Mouse (Mus musculus) stomach, embryonic 16.5 days (tissue): Measurements from ENCODE around the gene Rfx1. TPM values are rescaled to one million over a fixed set of nuclear protein-coding genes. Genes with fewer than 3 reads are reported as not detected.

Experiments
- ATAC-seq: fragments of 200-750 bp; cut with Nextera tagmentation; 2 replicates; pipeline ENCODE4 v1.8.0; 2017; ENCODE audit warnings: moderate number of reproducible peaks, moderate TSS enrichment; ENCODE audit not compliant: insufficient read depth, low FRiP score
- H3K27ac ChIP-seq: fragments of 300-500 bp; sonication (generic); 2 replicates; pipeline ENCODE4 v1.5.1; 2014; ENCODE audit warnings: low read length
- H3K27me3 ChIP-seq: fragments of 300-500 bp; sonication (generic); 2 replicates; pipeline ENCODE4 v1.6.1; 2014; ENCODE audit warnings: low read length, control low read depth, mixed read lengths; ENCODE audit not compliant: control insufficient read depth, insufficient read depth
- H3K36me3 ChIP-seq: fragments of 300-500 bp; sonication (generic); 2 replicates; pipeline ENCODE4 v1.6.1; 2014; ENCODE audit warnings: low read length; ENCODE audit not compliant: control insufficient read depth, insufficient read depth
- H3K4me1 ChIP-seq: fragments of 300-500 bp; sonication (generic); 2 replicates; pipeline ENCODE4 v1.6.1; 2014; ENCODE audit warnings: low read length, control low read depth, mixed read lengths; ENCODE audit not compliant: control insufficient read depth, insufficient read depth
- H3K4me2 ChIP-seq: fragments of 300-500 bp; sonication (generic); 2 replicates; pipeline ENCODE4 v1.6.1; 2014; ENCODE audit warnings: low read depth, low read length, mixed read lengths
- H3K4me3 ChIP-seq: fragments of 300-500 bp; sonication (generic); replicated peaks from 2 replicates; pipeline ENCODE4 v1.5.1; 2014; ENCODE audit warnings: mild to moderate bottlenecking, low read length
- H3K9ac ChIP-seq: fragments of 300-500 bp; sonication (generic); 2 replicates; pipeline ENCODE4 v1.6.1; 2014; ENCODE audit warnings: low read length
- H3K9me3 ChIP-seq: fragments of 300-500 bp; sonication (generic); replicated peaks from 2 replicates; pipeline ENCODE4 v1.6.1; 2016; ENCODE audit warnings: low read length, control low read depth; ENCODE audit not compliant: control insufficient read depth
- WGBS: fragments of 180-500 bp; shearing (Covaris S2); extraction: QIAGEN DNeasy Blood & Tissue Kit; methylation state at CpG from one replicate; pipeline ENCODE4 v1.1.7; 2014; 5-methylcytosine and 5-hydroxymethylcytosine counted together
- polyA plus RNA-seq: library from polyadenylated mRNA; unstranded; fragments of >200 nt; fragmentation: Nextera tagmentation; extraction: Ambion mirVana; gene quantifications from 2 replicates; pipeline ENCODE4 v1.2.1, GENCODE M21; 2015

The Rfx1 gene
- polyA plus RNA-seq, 1 experiment from 2014 or later, result 6.1 TPM

DNA sequence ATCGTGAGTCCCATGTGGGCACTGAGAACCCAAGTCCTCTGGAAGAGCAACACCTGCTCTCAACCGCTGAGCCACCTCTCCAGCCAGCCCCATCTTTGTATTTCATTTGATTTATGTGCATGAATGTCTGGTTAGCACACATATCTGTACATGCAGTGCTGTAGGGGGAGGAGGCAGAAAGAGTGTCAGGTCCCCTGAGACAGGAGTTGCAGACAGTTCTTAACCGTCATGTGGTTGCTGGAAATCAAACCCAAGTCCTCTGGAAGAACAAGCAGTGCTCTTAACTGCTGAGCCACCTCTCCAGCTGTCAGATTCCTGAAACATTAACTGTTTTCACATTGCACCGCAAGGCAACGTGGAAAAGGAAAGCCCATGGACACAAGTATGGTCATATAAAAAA lies 18.5 kb upstream of the Rfx1 start:
- H3K4me3 ChIP-seq, result no peak overlapping the region
- H3K36me3 ChIP-seq, result no peaks in the 10 kb centered on the region
- H3K27me3 ChIP-seq, result peaks cover 21% of the 10 kb centered on the region
- no peak overlapping the region for H3K4me2 ChIP-seq
- no peak overlapping the region for H3K9ac ChIP-seq
- no peak overlapping the region for H3K27ac ChIP-seq
- no peaks in the 10 kb centered on the region; the same call in 1 of the 2 replicates for H3K9me3 ChIP-seq
- no peaks in the 10 kb centered on the region for H3K4me1 ChIP-seq
- WGBS, result 69% methylated on average over 5 of the region's 5 CpGs
- ATAC-seq, result no peak

DNA sequence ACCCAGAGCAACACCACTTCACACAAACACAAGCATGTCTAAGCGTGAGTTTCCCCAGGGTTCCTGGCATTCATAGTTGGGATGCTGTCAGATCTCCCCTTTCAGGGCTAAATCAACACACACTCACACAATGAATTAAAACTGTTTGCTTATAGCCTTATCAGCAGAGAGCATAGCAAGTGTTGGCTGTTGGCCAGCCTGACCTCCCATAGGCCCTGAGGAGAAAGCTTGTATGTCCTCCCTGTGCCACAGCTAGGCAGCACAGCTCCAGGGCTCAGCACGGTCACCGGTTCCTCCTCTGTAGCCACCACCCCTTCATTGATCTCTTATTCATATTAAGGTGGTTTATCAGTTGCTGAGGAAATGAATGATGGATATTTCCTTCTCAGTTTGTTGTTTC lies 13.9 kb upstream of the Rfx1 start:
- H3K9me3 ChIP-seq, result no peaks in the 10 kb centered on the region
- H3K36me3 ChIP-seq, result no peaks in the 10 kb centered on the region
- H3K9ac ChIP-seq, result no peak overlapping the region
- no peak overlapping the region for H3K4me3 ChIP-seq
- H3K27me3 ChIP-seq, result no peaks in the 10 kb centered on the region
- WGBS, result 54% methylated on average over 3 of the region's 3 CpGs
- H3K4me1 ChIP-seq, result no peaks in the 10 kb centered on the region
- no peak overlapping the region for H3K27ac ChIP-seq
- peak; percentile 91 for ATAC-seq
- no peak overlapping the region for H3K4me2 ChIP-seq

DNA sequence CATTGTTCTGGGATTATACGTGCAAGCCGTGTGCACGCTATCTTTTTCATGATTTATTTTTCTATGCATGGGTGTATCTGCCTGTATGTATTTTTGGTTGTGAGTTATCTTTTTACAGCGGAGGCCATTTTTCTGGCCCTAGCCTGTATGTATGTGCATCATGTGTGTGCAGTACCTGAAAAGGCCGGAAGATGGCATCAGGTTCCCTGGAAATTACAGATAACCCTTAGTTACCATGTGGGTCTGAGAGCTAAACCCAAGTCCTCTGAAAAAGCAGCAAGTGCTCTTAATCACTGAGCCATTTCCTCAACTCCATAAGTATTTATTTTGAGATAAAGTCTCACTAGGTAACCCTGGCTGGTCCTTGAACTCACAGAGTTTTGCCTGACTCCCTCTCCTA lies 13.4 kb upstream of the Rfx1 start:
- Histone ChIP-seq H3K36me3 (no peaks in the 10 kb centered on the region), H3K4me1 (no peaks in the 10 kb centered on the region), H3K9ac (no peak overlapping the region), H3K27me3 (no peaks in the 10 kb centered on the region), H3K27ac (no peak overlapping the region), H3K4me2 (no peak overlapping the region), H3K9me3 (no peaks in the 10 kb centered on the region), H3K4me3 (no peak overlapping the region)
- no peak for ATAC-seq
- 80% methylated on average over 5 of the region's 5 CpGs for WGBS

DNA sequence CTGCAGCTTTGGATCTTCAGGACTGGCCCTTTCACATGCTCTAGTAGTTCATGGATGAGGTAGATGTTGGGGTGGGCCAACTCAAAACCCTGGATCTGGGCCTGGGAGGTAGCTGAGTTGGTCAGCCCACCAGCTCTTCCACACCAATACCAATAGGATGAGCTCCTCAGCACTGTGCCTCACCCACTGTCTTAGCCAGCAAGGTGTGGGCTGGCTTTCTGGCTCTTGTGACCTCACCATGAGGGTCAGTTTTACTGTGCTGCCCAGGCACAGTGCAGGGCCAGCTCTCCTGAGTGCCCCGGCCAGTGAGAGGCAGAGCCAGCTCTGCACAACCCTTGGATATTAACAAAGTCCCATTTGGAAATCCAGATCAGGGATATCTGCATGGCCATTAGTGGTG lies 8.8 kb upstream of the Rfx1 start:
- H3K36me3 ChIP-seq, result no peaks in the 10 kb centered on the region
- no peak overlapping the region for H3K9ac ChIP-seq
- no peak for ATAC-seq
- H3K4me1 ChIP-seq, result no peaks in the 10 kb centered on the region
- no peaks in the 10 kb centered on the region for H3K27me3 ChIP-seq
- H3K4me2 ChIP-seq, result no peak overlapping the region
- H3K4me3 ChIP-seq, result no peak overlapping the region
- no peak overlapping the region for H3K27ac ChIP-seq
- 93% methylated on average over 1 of the region's 1 CpGs for WGBS
- no peaks in the 10 kb centered on the region for H3K9me3 ChIP-seq

DNA sequence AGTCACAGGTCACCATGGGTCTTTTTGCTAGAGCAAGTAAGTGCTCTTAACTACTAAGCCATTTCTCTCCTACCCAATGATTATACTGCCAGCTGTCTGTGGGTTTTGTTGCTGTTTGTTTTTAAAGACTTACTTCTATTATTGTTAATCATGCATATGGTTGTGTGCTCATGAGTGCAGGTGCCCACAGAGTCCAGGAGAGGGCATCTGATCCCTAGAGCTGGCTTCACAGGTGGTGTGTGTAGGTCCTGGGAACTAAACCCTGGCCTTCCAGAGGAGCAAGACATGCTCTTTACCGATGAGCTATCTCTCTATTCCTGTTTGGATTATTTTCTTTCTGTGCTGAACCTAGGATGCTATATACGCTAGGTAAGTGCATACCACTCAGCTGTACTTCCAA lies 7.4 kb upstream of the Rfx1 start:
- Histone ChIP-seq H3K27me3 (no peaks in the 10 kb centered on the region), H3K4me2 (no peak overlapping the region), H3K4me3 (no peak overlapping the region), H3K9ac (no peak overlapping the region), H3K9me3 (no peaks in the 10 kb centered on the region), H3K4me1 (no peaks in the 10 kb centered on the region), H3K27ac (no peak overlapping the region), H3K36me3 (no peaks in the 10 kb centered on the region)
- 86% methylated on average over 2 of the region's 2 CpGs for WGBS
- no peak for ATAC-seq

DNA sequence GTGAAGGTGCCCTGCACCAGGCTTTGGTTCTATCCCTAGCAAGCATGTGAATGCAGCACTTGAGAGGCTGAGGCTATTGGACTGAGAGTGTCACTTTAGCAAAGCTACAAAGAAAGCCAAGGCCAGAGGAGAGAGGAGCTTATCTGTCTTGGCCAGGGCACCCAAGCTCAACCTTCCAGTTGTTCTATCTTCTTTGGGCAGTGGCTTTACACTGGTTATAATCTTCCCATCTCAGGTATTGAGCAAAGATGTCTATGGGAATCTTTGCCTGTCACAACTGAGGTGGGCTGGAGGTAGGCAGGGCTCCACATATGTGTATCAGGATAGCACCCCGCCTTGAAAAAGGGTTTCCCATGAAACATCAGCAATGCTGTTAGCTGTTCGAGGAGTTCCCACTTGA lies 6.4 kb upstream of the Rfx1 start:
- 82% methylated on average over 2 of the region's 2 CpGs for WGBS
- Histone ChIP-seq H3K4me2 (no peak overlapping the region), H3K4me1 (no peaks in the 10 kb centered on the region), H3K4me3 (no peak overlapping the region), H3K9me3 (no peaks in the 10 kb centered on the region), H3K9ac (no peak overlapping the region), H3K27me3 (no peaks in the 10 kb centered on the region), H3K36me3 (no peaks in the 10 kb centered on the region), H3K27ac (no peak overlapping the region)
- ATAC-seq, result no peak

DNA sequence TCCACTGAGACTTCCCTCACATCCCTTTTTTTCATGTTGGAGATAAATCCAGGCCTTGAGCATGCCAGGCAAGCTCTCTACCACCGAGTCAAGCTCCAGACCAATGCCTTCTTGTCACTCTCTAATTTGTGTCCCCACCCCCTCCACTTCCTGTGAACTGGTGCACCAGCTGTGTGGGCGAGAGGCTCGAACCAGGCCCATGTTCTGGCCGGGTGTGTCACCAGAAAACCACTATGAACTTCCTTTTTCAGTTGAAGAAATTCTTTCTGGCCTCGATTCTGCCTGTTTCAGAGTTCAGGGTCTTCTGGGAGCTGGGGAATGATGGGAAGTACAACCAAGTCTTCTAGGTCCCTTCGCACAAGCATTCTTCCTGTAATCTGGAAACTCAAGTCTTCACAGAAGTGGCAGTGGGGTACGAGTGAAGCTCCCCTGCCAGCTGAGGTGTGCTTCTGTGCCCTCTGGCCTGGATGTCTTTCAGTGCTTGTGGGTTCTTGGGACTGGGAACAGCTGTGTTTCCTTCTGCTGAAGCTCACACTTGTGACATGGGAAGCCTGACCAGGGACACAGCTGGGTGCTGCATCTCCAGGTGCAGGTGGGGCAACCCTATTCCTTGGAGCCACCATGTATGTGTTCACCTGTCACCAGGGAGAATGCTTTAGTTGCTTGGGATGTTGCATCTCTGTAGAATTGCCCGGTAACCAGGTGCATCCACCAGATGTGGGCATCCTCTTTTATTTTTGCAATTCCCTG lies 2.6 kb upstream of the Rfx1 start:
- Histone ChIP-seq H3K4me2 (no peak overlapping the region), H3K4me3 (no peak overlapping the region), H3K36me3 (no peaks in the 10 kb centered on the region), H3K27me3 (no peaks in the 10 kb centered on the region), H3K9ac (no peak overlapping the region), H3K9me3 (no peaks in the 10 kb centered on the region), H3K27ac (no peak overlapping the region), H3K4me1 (peaks cover 16% of the 10 kb centered on the region)
- 63% methylated on average over 8 of the region's 8 CpGs for WGBS
- no peak for ATAC-seq

DNA sequence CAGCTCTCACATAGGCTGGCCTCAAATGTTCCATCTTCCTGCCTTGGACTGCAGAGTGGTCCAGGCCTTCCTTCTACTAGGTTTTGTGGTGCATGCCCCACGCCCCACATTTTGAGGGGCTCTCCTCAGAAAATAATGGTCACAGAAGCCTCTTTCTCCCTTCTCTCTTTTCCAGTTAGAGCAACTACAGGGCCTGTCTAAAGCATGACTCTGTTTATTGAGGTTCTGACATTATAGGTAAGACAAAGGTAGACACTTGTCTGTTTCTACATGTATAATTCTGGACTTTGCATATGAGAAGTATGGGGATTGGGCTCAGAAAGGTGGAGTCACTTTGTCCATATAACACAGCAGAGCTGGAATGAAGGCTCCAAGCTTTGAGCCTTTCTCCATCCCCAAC lies 1.6 kb upstream of the Rfx1 start, which contains the start of gene Gm10643:
Gene Gm10643 (minus strand): TSS at position 101 of the 400 bp plus-strand sequence.
- Histone ChIP-seq H3K9ac (peak within 1 kb of the TSS; percentile 84), H3K4me2 (peak within 1 kb of the TSS; percentile 91), H3K4me1 (peaks cover 26% of the 10 kb centered on the region), H3K4me3 (peak within 1 kb of the TSS; percentile 86), H3K27ac (peak within 1 kb of the TSS; percentile 90), H3K36me3 (no peaks in the 10 kb centered on the region), H3K9me3 (no peaks in the 10 kb centered on the region), H3K27me3 (no peaks in the 10 kb centered on the region)
- WGBS, result 90% methylated on average over 1 of the region's 1 CpGs
- no peak for ATAC-seq

DNA sequence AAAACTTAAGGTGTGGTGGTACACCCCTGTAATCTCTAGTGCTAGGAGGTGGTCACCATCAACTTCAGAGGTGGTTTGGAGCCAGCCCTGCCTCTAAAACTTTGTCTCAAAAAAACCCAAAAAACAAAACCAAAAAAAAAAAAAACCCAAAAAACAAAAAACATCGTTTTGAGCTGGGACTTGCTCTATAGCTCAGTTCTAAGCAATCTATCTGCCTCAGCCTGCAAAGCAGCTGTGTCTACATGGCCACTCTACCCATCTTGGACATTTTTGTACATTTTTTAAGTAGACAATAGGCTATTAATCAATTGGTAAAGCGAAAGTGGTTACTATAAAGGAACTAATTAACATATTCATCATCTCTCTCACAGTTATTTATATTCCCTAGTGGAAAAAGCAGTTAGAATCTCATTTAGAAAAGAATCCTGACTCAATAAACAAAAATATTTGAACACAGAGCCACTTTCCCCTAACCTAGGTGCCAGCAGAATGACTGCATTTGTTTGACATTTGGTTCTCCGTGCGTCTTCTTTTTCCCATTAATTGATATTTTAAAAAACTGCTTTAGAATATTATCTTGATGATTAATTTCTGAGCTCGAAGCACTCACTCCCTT lies 1.1 kb upstream of the Rfx1 start:
- peak overlapping the region; percentile 90 for H3K27ac ChIP-seq

More for the DNA sequence above, 1.1 kb upstream of the Rfx1 start:
- Histone ChIP-seq H3K4me3 (peak overlapping the region; percentile 86), H3K27me3 (no peaks in the 10 kb centered on the region), H3K36me3 (no peaks in the 10 kb centered on the region), H3K4me1 (peaks cover 31% of the 10 kb centered on the region), H3K4me2 (peak overlapping the region; percentile 91), H3K9ac (peak overlapping the region; percentile 84), H3K9me3 (no peaks in the 10 kb centered on the region)
- 19% methylated on average over 5 of the region's 5 CpGs for WGBS
- no peak for ATAC-seq
